Mouse (Mus musculus) liver, embryonic 15.5 days (tissue): ENCODE results near the gene Ttc28. TPM values are rescaled to one million over a fixed set of nuclear protein-coding genes. Genes with fewer than 3 reads are reported as not detected.
A peak's percentile ranks its signal among the peaks of the same experiment; 100 is the strongest.

Experiments
- ATAC-seq: fragments of 200-750 bp; cut with Nextera tagmentation; 2 replicates; pipeline ENCODE4 v1.8.0; 2017; ENCODE audit warnings: moderate number of reproducible peaks, mild to moderate bottlenecking, moderate library complexity; ENCODE audit not compliant: insufficient read depth
- H3K27ac ChIP-seq: fragments of 300-500 bp; sonication (generic); replicated peaks from 2 replicates; pipeline ENCODE4 v1.5.1; 2015; ENCODE audit warnings: mild to moderate bottlenecking, inconsistent platforms
- H3K27me3 ChIP-seq: fragments of 300-500 bp; sonication (generic); 2 replicates; pipeline ENCODE4 v1.6.1; 2015; ENCODE audit warnings: mild to moderate bottlenecking, inconsistent platforms
- H3K36me3 ChIP-seq: fragments of 300-500 bp; sonication (generic); replicated peaks from 2 replicates; pipeline ENCODE4 v1.6.1; 2015; ENCODE audit warnings: moderate library complexity, mild to moderate bottlenecking, inconsistent platforms
- H3K4me1 ChIP-seq: fragments of 300-500 bp; sonication (generic); replicated peaks from 2 replicates; pipeline ENCODE4 v1.6.1; 2015; ENCODE audit warnings: inconsistent platforms
- H3K4me2 ChIP-seq: fragments of 300-500 bp; sonication (generic); 2 replicates; pipeline ENCODE4 v1.6.1; 2015; ENCODE audit warnings: moderate library complexity, mild to moderate bottlenecking, inconsistent platforms
- H3K4me3 ChIP-seq: fragments of 300-500 bp; sonication (generic); replicated peaks from 2 replicates; pipeline ENCODE4 v1.5.1; 2015; ENCODE audit warnings: mild to moderate bottlenecking, inconsistent platforms
- H3K9ac ChIP-seq: fragments of 300-500 bp; sonication (generic); 2 replicates; pipeline ENCODE4 v1.6.1; 2015; ENCODE audit warnings: moderate library complexity, mild to moderate bottlenecking, inconsistent platforms
- H3K9me3 ChIP-seq: fragments of 300-500 bp; sonication (generic); replicated peaks from 2 replicates; pipeline ENCODE4 v1.6.1; 2016; ENCODE audit warnings: inconsistent platforms
- WGBS: fragments of 180-500 bp; shearing (Covaris S2); methylation state at CpG from one replicate; pipeline ENCODE4 v1.1.7; 2015; ENCODE audit warnings: mixed read lengths; ENCODE audit not compliant: insufficient replicate concordance; 5-methylcytosine and 5-hydroxymethylcytosine counted together
- polyA plus RNA-seq: library from polyadenylated mRNA; unstranded; fragments of >200 nt; fragmentation: Nextera tagmentation; extraction: Ambion mirVana; gene quantifications from 2 replicates; pipeline ENCODE4 v1.2.1, GENCODE M21; 2015

Ttc28 gene
- polyA plus RNA-seq, 1 experiment from 2014 or later, result 1.5 TPM

GRCm38 (mm10) chr5:110967483-110968055 lies 88.0 kb downstream of the Ttc28 start:
- H3K27ac ChIP-seq, result no peak overlapping the region
- no peaks in the 10 kb centered on the region for H3K4me1 ChIP-seq
- no peak for ATAC-seq
- no peaks in the 10 kb centered on the region for H3K9me3 ChIP-seq
- no peak overlapping the region for H3K4me3 ChIP-seq
- no peak overlapping the region for H3K9ac ChIP-seq
- no peak overlapping the region for H3K4me2 ChIP-seq
- no peaks in the 10 kb centered on the region for H3K27me3 ChIP-seq
- no peaks in the 10 kb centered on the region for H3K36me3 ChIP-seq
- 64% methylated on average over 11 of the region's 11 CpGs for WGBS

GRCm38 (mm10) chr5:110968566-110968965 lies 89.0 kb downstream of the Ttc28 start:
- Histone ChIP-seq H3K27me3 (no peaks in the 10 kb centered on the region), H3K4me2 (no peak overlapping the region), H3K9ac (no peak overlapping the region), H3K4me1 (no peaks in the 10 kb centered on the region), H3K9me3 (no peaks in the 10 kb centered on the region), H3K36me3 (no peaks in the 10 kb centered on the region), H3K27ac (no peak overlapping the region), H3K4me3 (no peak overlapping the region)
- 41% methylated on average over 1 of the region's 1 CpGs for WGBS
- ATAC-seq, result no peak

- Histone ChIP-seq H3K4me2 (no peak overlapping the region), H3K27me3 (no peaks in the 10 kb centered on the region), H3K4me3 (no peak overlapping the region), H3K4me1 (no peaks in the 10 kb centered on the region), H3K36me3 (no peaks in the 10 kb centered on the region), H3K9ac (no peak overlapping the region), H3K27ac (no peak overlapping the region), H3K9me3 (no peaks in the 10 kb centered on the region)
- WGBS, result 17% methylated on average over 9 of the region's 9 CpGs
- no peak for ATAC-seq
Measured at GRCm38 (mm10) chr5:110970162-110970780, 90.7 kb downstream of the Ttc28 start.

GRCm38 (mm10) chr5:110976721-110977120 lies 97.1 kb downstream of the Ttc28 start:
- WGBS, result 61% methylated on average over 7 of the region's 7 CpGs
- H3K27me3 ChIP-seq, result peaks cover 54% of the 10 kb centered on the region

GRCm38 (mm10) chr5:110977796-110978195 lies 98.2 kb downstream of the Ttc28 start:
- Histone ChIP-seq H3K4me1 (no peaks in the 10 kb centered on the region), H3K27ac (no peak overlapping the region), H3K4me3 (no peak overlapping the region), H3K9ac (no peak overlapping the region), H3K4me2 (no peak overlapping the region), H3K27me3 (peaks cover 55% of the 10 kb centered on the region), H3K9me3 (no peaks in the 10 kb centered on the region), H3K36me3 (no peaks in the 10 kb centered on the region)
- 62% methylated on average over 4 of the region's 4 CpGs for WGBS
- ATAC-seq, result no peak

More at GRCm38 (mm10) chr5:110976721-110977120, 97.1 kb downstream of the Ttc28 start:
- Histone ChIP-seq H3K4me3 (no peak overlapping the region), H3K9ac (no peak overlapping the region), H3K4me1 (no peaks in the 10 kb centered on the region), H3K27ac (no peak overlapping the region), H3K36me3 (no peaks in the 10 kb centered on the region), H3K9me3 (no peaks in the 10 kb centered on the region), H3K4me2 (no peak overlapping the region)
- no peak for ATAC-seq

GRCm38 (mm10) chr5:110978461-110978860 lies 98.9 kb downstream of the Ttc28 start:
- peak; percentile 49; the same call in 1 of the 2 replicates for ATAC-seq
- H3K27ac ChIP-seq, result no peak overlapping the region; the same call in 1 of the 2 replicates

GRCm38 (mm10) chr5:110979011-110979860 lies 99.6 kb downstream of the Ttc28 start:
- Histone ChIP-seq H3K9ac (peak overlapping the region; percentile 39; the same call in 1 of the 2 replicates), H3K4me1 (no peaks in the 10 kb centered on the region), H3K36me3 (no peaks in the 10 kb centered on the region), H3K9me3 (no peaks in the 10 kb centered on the region), H3K4me2 (peak overlapping the region; percentile 73), H3K4me3 (peak overlapping the region; percentile 57), H3K27me3 (peaks cover 55% of the 10 kb centered on the region), H3K27ac (no peak overlapping the region; the same call in 1 of the 2 replicates)
- under 1% methylated on average over 104 of the region's 104 CpGs for WGBS
- ATAC-seq, result no peak; the same call in 1 of the 2 replicates

More at GRCm38 (mm10) chr5:110978461-110978860, 98.9 kb downstream of the Ttc28 start:
- Histone ChIP-seq H3K36me3 (no peaks in the 10 kb centered on the region), H3K4me3 (peak overlapping the region; percentile 57), H3K4me2 (peak overlapping the region; percentile 73), H3K27me3 (peaks cover 55% of the 10 kb centered on the region), H3K4me1 (no peaks in the 10 kb centered on the region), H3K9me3 (no peaks in the 10 kb centered on the region), H3K9ac (no peak overlapping the region)
- 2% methylated on average over 9 of the region's 9 CpGs for WGBS

GRCm38 (mm10) chr5:110979861-110980346 lies 100.3 kb downstream of the Ttc28 start:
- H3K4me1 ChIP-seq, result no peaks in the 10 kb centered on the region
- peak overlapping the region; percentile 73 for H3K4me2 ChIP-seq
- H3K36me3 ChIP-seq, result no peaks in the 10 kb centered on the region
- H3K27ac ChIP-seq, result no peak overlapping the region
- WGBS, result 1% methylated on average over 14 of the region's 14 CpGs
- peaks cover 55% of the 10 kb centered on the region for H3K27me3 ChIP-seq
- H3K9ac ChIP-seq, result peak overlapping the region; percentile 39; the same call in 1 of the 2 replicates
- peak overlapping the region; percentile 57 for H3K4me3 ChIP-seq
- 0 out of 2 replicates have a peak, but pooled peaks have one; percentile 28 for ATAC-seq
- no peaks in the 10 kb centered on the region for H3K9me3 ChIP-seq

- H3K9me3 ChIP-seq, result no peaks in the 10 kb centered on the region
- WGBS, result 55% methylated on average over 5 of the region's 5 CpGs
- peaks cover 55% of the 10 kb centered on the region for H3K27me3 ChIP-seq
- H3K36me3 ChIP-seq, result no peaks in the 10 kb centered on the region
- no peak overlapping the region for H3K9ac ChIP-seq
- no peak overlapping the region for H3K27ac ChIP-seq
- ATAC-seq, result no peak
- peak overlapping the region; percentile 73; the same call in 1 of the 2 replicates for H3K4me2 ChIP-seq
- peak overlapping the region; percentile 57; the same call in 1 of the 2 replicates for H3K4me3 ChIP-seq
- H3K4me1 ChIP-seq, result no peaks in the 10 kb centered on the region
Measured at GRCm38 (mm10) chr5:110980576-110980975, 101.0 kb downstream of the Ttc28 start.

- Histone ChIP-seq H3K36me3 (no peaks in the 10 kb centered on the region), H3K4me2 (no peak overlapping the region), H3K9me3 (no peaks in the 10 kb centered on the region), H3K4me1 (no peaks in the 10 kb centered on the region), H3K9ac (no peak overlapping the region), H3K4me3 (no peak overlapping the region), H3K27me3 (peaks cover 43% of the 10 kb centered on the region), H3K27ac (no peak overlapping the region)
- ATAC-seq, result no peak
- WGBS, result 53% methylated on average over 3 of the region's 3 CpGs
Measured at GRCm38 (mm10) chr5:110982436-110982835, 102.8 kb downstream of the Ttc28 start.
